Mouse (Mus musculus): ENCODE measurements around the gene Meox2. TPM values are rescaled to one million over a fixed set of nuclear protein-coding genes. Genes with fewer than 3 reads are reported as not detected.
"Not testable (repeated sequence)": the region's sequence is repeated elsewhere in the genome, so short reads cannot be mapped to it uniquely, and the experiment has no call there.

Gene Meox2
- polyA plus RNA-seq (2012; rRNA removed), result 0.96 and 2.1 TPM in 2 replicates

DNA sequence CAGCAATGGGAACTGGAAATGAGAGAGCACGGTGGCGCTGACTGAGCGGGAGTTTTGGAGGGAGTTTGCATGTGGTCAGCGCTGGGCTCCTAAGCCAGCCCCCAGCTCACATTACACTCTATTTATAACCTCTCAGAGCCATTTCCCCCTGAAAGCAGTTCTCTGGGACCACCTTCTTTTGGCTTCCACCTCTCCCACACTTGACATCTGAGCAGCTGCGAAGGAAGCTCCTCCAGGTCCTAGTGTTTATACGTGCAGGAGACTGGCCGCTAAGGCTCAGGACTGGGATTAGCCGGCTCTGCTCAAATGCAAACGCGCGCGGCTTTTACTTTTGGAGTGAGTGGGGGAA lies at the start of gene Meox2:
Gene Meox2, plus strand, starts transcription at position 151 of the 349 bp plus-strand sequence.
- peak; percentile 55 for DNase-seq (ENCODE audit: low read depth)
- no peak for TF ChIP-seq CTCF (IDR thresholded peaks at IDR 0.05; ENCODE audit: borderline replicate concordance, extremely low read depth, insufficient read depth, insufficient read length)

DNA sequence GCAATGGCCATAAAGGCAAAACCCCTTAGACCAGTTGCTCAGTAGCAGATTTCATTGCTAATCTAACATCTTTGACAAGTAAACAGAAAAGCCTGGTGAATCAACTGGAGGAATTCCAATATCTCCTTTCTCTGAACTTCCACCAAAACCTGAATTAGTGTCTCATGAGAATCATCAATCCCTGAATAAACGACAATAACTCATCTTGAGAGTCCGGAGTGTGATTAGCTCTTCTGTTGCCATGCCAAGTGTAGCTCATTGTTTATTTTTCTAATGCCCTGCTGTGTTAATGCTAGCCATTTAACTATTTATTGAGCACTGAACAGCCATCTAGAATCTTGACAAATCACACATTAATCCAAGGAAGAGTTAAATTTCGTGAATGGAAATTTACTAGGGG lies 35.7 kb upstream of the Meox2 start:
- TF ChIP-seq POLR2A (IDR thresholded peaks at IDR 0.05; ENCODE audit: borderline replicate concordance, extremely low read depth, insufficient read depth, insufficient read length, poor library complexity, severe bottlenecking) (no peak), CTCF (IDR thresholded peaks at IDR 0.05; ENCODE audit: borderline replicate concordance, extremely low read depth, insufficient read depth, insufficient read length) (no peak)
- peak; percentile 7 for DNase-seq (ENCODE audit: low read depth)

DNA sequence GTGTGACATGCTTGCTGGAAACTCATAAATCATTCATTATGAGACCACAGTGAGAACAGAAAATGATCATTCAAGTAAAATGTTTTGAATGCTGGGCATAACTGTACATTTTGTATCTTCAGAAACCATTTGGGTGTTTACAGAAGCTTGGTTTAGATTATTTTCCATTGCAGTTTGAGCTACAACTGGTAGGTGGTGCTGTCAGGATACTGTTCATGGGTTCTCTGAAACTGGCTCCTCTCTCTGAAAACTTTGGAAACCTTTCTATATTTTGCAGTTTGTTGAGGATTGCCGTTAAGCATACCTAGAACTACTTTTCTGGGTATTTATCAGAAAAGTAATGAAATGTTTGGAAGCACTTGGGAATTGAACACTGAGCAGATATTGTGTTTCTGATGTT lies 31.0 kb upstream of the Meox2 start:
- DNase-seq (ENCODE audit: low read depth), result peak; percentile 13
- TF ChIP-seq POLR2A (IDR thresholded peaks at IDR 0.05; ENCODE audit: borderline replicate concordance, extremely low read depth, insufficient read depth, insufficient read length, poor library complexity, severe bottlenecking) (no peak), CTCF (IDR thresholded peaks at IDR 0.05; ENCODE audit: borderline replicate concordance, extremely low read depth, insufficient read depth, insufficient read length) (no peak)

DNA sequence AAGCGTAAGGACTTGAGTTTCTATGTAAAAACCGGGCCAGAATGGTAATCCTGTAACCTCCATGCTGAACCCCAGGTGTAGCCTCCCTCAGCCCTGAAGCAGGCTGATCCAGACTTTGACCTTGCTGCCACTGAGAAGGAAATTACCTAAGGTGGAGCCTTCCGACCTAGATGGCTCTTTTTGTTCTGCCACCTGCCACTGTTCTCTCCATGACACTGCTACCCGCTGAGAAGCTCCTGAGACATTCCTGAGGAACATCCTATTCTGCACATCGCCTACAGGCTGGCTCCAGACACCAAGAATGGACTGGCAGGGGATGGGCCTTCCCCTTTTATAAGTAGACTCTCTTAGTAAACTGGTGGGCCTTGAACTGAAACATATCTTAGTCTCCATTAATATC lies 28.3 kb upstream of the Meox2 start:
- not testable (repeated sequence) for DNase-seq (ENCODE audit: low read depth)

DNA sequence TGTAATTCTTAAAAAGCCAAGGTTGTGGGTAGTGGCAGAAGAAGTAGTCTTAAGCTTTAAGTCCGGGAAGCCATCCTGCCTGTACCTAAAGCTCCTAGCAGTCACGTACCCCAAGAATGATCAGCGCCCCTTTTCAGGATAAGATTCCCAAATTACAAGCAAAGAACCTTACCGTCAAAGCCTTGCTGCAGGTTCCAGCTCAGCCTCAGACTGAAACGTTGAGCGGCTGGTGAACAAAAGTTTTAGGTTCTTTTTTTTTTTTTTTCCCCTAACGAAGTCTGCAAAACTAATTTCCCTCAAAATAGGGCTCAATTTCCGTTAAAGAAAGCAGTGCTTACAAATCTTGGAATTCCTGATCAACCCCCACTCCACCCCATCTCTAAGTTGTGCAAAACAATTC lies 1.8 kb upstream of the Meox2 start:
- no peak for DNase-seq (ENCODE audit: low read depth)
- TF ChIP-seq CTCF (IDR thresholded peaks at IDR 0.05; ENCODE audit: borderline replicate concordance, extremely low read depth, insufficient read depth, insufficient read length) (no peak), POLR2A (IDR thresholded peaks at IDR 0.05; ENCODE audit: borderline replicate concordance, extremely low read depth, insufficient read depth, insufficient read length, poor library complexity, severe bottlenecking) (no peak)

DNA sequence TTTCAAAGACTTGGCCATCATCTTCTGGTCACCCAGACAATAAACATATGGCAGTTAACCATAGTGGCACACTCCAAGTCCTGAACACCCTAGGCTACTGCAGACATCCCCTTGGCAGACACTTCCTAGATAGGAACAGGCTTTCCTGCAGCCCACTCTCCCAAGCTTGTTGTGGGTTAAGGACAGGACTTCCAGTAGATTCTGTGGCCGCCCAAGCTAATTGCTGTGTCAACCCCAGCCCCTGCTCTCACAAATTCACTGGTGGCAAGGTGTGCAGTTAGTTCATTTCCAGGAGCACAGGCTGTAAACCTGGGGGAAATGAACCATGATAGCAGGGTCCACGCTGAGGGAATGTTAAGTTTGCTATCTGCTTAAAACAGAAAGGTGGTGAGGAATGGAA lies 1.2 kb upstream of the Meox2 start:
- DNase-seq (ENCODE audit: low read depth), result no peak
- no peak for TF ChIP-seq CTCF (IDR thresholded peaks at IDR 0.05; ENCODE audit: borderline replicate concordance, extremely low read depth, insufficient read depth, insufficient read length)
- no peak for TF ChIP-seq POLR2A (IDR thresholded peaks at IDR 0.05; ENCODE audit: borderline replicate concordance, extremely low read depth, insufficient read depth, insufficient read length, poor library complexity, severe bottlenecking)

DNA sequence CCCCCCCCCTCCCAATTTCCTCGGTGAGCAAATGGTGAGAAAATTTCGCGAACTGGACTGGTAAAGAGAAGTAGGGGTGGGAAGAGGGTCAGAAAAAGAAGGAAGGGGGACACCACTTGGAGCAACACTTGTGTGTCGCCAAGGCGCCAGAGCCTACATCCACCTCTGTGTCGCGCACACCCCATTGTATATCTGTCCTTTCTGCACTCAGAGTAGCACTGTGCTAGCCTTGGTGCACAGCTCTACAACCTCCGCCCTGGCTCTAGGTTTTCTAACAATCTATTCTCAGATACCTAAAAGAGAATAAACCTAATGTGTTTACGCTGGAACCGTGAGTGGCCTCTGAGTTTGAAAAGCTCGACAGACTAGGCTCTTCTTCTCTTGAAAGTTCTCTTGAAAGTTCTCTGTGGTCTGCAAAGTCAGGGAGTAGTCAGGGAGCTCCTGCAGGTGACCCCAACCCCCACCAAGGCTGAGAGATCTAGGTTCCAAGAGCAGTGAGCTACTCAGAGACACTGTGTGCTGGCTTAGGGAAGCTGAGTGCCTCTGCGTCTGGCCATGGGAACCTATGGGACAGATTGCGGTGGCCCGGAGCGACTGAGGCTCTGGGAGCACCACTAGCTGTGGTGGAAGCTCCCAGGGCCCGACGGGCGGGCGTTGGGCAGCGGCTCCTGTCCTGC lies 489 bp upstream of the Meox2 start:
- DNase-seq (ENCODE audit: low read depth), result peak; percentile 12
- TF ChIP-seq POLR2A (IDR thresholded peaks at IDR 0.05; ENCODE audit: borderline replicate concordance, extremely low read depth, insufficient read depth, insufficient read length, poor library complexity, severe bottlenecking), result no peak
- TF ChIP-seq CTCF (IDR thresholded peaks at IDR 0.05; ENCODE audit: borderline replicate concordance, extremely low read depth, insufficient read depth, insufficient read length), result no peak

DNA sequence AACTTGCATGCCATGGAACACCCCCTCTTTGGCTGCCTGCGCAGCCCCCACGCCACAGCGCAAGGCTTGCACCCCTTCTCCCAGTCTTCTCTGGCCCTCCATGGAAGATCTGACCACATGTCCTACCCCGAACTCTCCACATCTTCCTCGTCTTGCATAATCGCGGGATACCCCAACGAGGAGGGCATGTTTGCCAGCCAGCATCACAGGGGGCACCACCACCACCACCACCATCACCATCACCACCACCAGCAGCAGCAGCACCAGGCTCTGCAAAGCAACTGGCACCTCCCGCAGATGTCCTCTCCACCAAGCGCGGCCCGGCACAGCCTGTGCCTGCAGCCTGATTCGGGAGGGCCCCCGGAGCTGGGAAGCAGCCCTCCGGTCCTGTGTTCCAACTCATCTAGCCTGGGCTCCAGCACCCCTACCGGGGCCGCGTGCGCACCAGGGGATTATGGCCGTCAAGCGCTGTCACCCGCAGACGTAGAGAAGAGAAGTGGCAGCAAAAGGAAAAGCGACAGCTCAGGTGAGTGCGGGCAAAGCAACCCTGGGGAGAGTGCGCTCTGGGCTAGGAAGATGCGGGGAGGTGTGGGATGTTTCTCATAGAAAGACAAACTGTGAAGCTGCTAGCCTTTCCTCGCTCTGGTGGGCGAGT lies 606 bp downstream of the Meox2 start:
- TF ChIP-seq CTCF (IDR thresholded peaks at IDR 0.05; ENCODE audit: borderline replicate concordance, extremely low read depth, insufficient read depth, insufficient read length) (no peak), POLR2A (IDR thresholded peaks at IDR 0.05; ENCODE audit: borderline replicate concordance, extremely low read depth, insufficient read depth, insufficient read length, poor library complexity, severe bottlenecking) (no peak)
- peak; percentile 52 for DNase-seq (ENCODE audit: low read depth)

DNA sequence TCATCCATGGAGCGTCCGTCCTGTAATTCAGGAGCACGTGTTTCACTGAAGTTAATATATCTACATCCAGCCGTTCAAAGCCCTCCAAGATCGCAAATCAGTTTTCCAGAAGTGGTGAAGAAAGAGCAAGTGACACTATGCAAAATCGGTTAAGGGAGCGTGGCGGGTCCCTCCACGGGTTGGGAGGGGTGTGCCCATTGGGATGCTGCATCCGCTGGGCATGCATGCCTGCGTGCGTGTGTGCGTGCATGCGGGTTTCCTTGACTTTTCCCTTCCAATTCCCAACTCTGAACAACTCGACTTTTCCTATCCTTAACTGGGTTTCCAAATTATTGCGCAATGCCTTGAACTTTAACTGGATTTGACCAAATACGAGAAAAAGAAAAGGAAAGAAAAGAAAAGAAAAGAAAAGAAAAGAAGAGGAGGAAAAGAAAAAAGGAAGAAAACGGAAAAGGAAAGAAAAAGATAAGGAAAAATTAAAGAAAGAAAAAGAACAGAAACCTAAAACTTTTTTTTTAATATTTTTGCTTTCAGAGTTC lies 1.2 kb downstream of the Meox2 start:
- TF ChIP-seq CTCF (IDR thresholded peaks at IDR 0.05; ENCODE audit: borderline replicate concordance, extremely low read depth, insufficient read depth, insufficient read length), result no peak
- TF ChIP-seq POLR2A (IDR thresholded peaks at IDR 0.05; ENCODE audit: borderline replicate concordance, extremely low read depth, insufficient read depth, insufficient read length, poor library complexity, severe bottlenecking), result no peak
- no peak for DNase-seq (ENCODE audit: low read depth)

DNA sequence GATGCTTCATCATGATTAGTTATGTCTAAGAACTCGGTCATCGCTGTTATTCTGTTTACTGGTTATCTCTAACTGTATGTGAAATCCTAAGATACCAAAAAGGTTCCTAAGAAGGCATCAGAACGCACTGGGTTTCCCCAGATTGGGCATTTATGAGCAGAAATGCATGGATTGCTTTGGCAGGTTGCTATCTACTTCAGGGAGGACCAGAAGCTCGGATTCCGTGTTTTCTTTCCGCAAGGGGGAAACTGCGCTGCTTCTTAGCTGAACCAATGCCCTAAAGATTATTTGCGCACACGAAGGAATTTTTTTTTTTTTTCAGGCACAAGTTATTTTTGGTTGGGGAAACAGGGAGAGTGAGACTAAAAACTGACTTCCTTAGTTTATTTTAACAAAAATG lies 2.6 kb downstream of the Meox2 start:
- TF ChIP-seq CTCF (IDR thresholded peaks at IDR 0.05; ENCODE audit: borderline replicate concordance, extremely low read depth, insufficient read depth, insufficient read length), result no peak
- TF ChIP-seq POLR2A (IDR thresholded peaks at IDR 0.05; ENCODE audit: borderline replicate concordance, extremely low read depth, insufficient read depth, insufficient read length, poor library complexity, severe bottlenecking), result no peak
- DNase-seq (ENCODE audit: low read depth), result peak; percentile 7

DNA sequence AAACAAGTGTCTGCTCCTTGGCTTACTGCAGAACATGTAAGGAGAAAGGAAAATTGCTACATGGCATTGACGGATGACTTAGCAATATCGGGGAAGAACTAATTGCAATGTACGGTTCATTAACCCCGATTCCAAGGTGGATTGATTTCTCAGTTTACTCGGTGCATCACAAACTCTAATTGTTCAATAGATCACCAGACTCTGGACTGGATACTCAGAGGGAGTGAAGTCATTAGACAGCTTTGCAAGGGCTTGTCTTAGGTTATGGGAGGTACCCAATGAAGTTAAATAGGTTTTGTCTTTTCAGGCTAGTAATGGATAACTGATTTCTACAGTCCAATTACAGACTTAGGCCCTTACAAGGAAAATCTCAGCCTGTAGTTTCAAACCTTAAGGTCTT lies 10.9 kb downstream of the Meox2 start:
- TF ChIP-seq CTCF (IDR thresholded peaks at IDR 0.05; ENCODE audit: borderline replicate concordance, extremely low read depth, insufficient read depth, insufficient read length), result no peak
- no peak for TF ChIP-seq POLR2A (IDR thresholded peaks at IDR 0.05; ENCODE audit: borderline replicate concordance, extremely low read depth, insufficient read depth, insufficient read length, poor library complexity, severe bottlenecking)
- DNase-seq (ENCODE audit: low read depth), result peak; percentile 7

DNA sequence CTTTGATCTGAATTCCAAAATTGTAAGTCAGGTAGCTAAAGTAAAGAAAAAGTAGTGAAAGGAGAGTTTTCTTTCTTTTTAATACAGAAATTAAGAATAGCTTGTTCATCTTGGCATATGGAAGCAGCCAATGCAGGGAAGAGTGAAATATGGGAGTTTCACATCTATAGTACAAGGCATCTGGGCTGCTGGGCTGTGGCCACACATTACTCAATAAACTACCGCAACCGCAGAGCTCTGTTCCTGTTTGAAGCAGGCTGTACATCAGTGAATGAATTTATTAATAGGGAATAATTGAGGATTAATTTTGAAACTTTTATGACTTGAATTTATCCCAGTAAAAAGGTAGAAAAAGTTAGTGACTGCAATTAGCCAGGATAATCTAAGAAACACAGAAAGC lies 15.4 kb downstream of the Meox2 start:
- DNase-seq (ENCODE audit: low read depth), result no peak
- TF ChIP-seq CTCF (IDR thresholded peaks at IDR 0.05; ENCODE audit: borderline replicate concordance, extremely low read depth, insufficient read depth, insufficient read length) (no peak), POLR2A (IDR thresholded peaks at IDR 0.05; ENCODE audit: borderline replicate concordance, extremely low read depth, insufficient read depth, insufficient read length, poor library complexity, severe bottlenecking) (no peak)
